ENCODE assay signal across 8 mouse cellular contexts in genomic region chr7:67644833-67645680, GRCm38 (mm10). TPM values are rescaled to one million over a fixed set of nuclear protein-coding genes. Genes with fewer than 3 reads are reported as not detected.
A peak's percentile ranks its signal among the peaks of the same experiment; 100 is the strongest.
DNase-seq lines count a peak whose midpoint lies in the region; ATAC-seq and TF ChIP-seq lines count a peak whose summit lies in the region.

Gene Lrrc28, minus strand, starts transcription at chr7:67645268.

- peak; percentile 85 for DNase-seq in G1E (ENCODE audit: low spot score)
- peak; percentile 98 to 100 for DNase-seq in cerebellum, adult 18-20 months
- peak; percentile 97 to 98 for DNase-seq in heart, postnatal 36 days
- DNase-seq in layer of hippocampus, adult 2 months (ENCODE audit: low spot score in 2 of 2): peak; percentile 98 to 100
- DNase-seq in lung, embryonic 14.5 days: peak; percentile 100
- DNase-seq in thymus, adult 2 months: peak; percentile 99

- intact Hi-C loops in heart, postnatal 36 days (cut with DNase I): loop anchor here (5.0 kb wide), 1 partner anchor 808 kb away; the partner anchor contains the start of gene Adamts17

- peak within 1 kb of the TSS; percentile 87 for H3K27ac ChIP-seq in forebrain, embryonic 16.5 days (ENCODE audit: low read length)
- peak within 1 kb of the TSS; percentile 96 for H3K27ac ChIP-seq in layer of hippocampus, adult 2 months
- peak within 1 kb of the TSS; percentile 85 for H3K27ac ChIP-seq in lung, embryonic 14.5 days (ENCODE audit: low read depth)
- H3K27ac ChIP-seq in olfactory bulb, adult 2 months (ENCODE audit: insufficient read depth, low read depth, low read length): peak within 1 kb of the TSS; percentile 73
- H3K27ac ChIP-seq in thymus, adult 2 months (ENCODE audit: control insufficient read depth, insufficient read depth, low read length): peak within 1 kb of the TSS; percentile 93

- WGBS in forebrain, embryonic 16.5 days: under 1% methylated on average over 50 of the region's 55 CpGs
- WGBS in lung, embryonic 14.5 days: under 1% methylated on average over 55 of the region's 55 CpGs
- WGBS in olfactory bulb, adult 2 months: under 1% methylated on average over 55 of the region's 55 CpGs
- WGBS in thymus, adult 2 months: under 1% methylated on average over 54 of the region's 55 CpGs

- H3K27me3 ChIP-seq in G1E (ENCODE audit: insufficient read depth, low read length): no peaks in the 10 kb centered on the region
- H3K27me3 ChIP-seq in forebrain, embryonic 16.5 days (replicated peaks; ENCODE audit: control insufficient read depth, insufficient read depth, low read length): no peaks in the 10 kb centered on the region
- no peaks in the 10 kb centered on the region for H3K27me3 ChIP-seq in lung, embryonic 14.5 days (ENCODE audit: insufficient read depth, low read length)
- no peaks in the 10 kb centered on the region for H3K27me3 ChIP-seq in thymus, adult 2 months (ENCODE audit: control insufficient read depth, insufficient read depth, low read length)

- TF ChIP-seq POLR2A in olfactory bulb, adult 2 months (IDR thresholded peaks at IDR 0.05; ENCODE audit: insufficient read depth, low read depth, low read length): peak; percentile 89
- peak; percentile 91 for TF ChIP-seq POLR2A in thymus, adult 2 months (IDR thresholded peaks at IDR 0.05; ENCODE audit: control insufficient read depth, extremely low read depth, insufficient read depth, low read length, poor library complexity)

- TF ChIP-seq CTCF in G1E (IDR thresholded peaks at IDR 0.05; ENCODE audit: low read depth, low read length): no peak
- 0 out of 2 replicates have a peak, but pooled peaks have one; percentile 11 for TF ChIP-seq CTCF in layer of hippocampus, adult 2 months (conservative IDR thresholded peaks at IDR 0.05)
- no peak for TF ChIP-seq CTCF in lung, embryonic 14.5 days (IDR thresholded peaks at IDR 0.05; ENCODE audit: low read depth)
- TF ChIP-seq CTCF in olfactory bulb, adult 2 months (IDR thresholded peaks at IDR 0.05; ENCODE audit: insufficient read depth, low read depth, low read length): no peak
- TF ChIP-seq CTCF in thymus, adult 2 months (IDR thresholded peaks at IDR 0.05; ENCODE audit: borderline replicate concordance, control insufficient read depth, extremely low read depth, insufficient read depth, low read length, poor library complexity): peak; percentile 56; the same call in 1 of the 2 replicates

- ATAC-seq in G1E (ENCODE audit: extremely low read depth, insufficient number of reproducible peaks, low FRiP score, poor library complexity, severe bottlenecking): peak; percentile 95
- peak; percentile 99 for ATAC-seq in forebrain, embryonic 16.5 days
- ATAC-seq in lung, embryonic 14.5 days (ENCODE audit: insufficient read depth): peak; percentile 99

- peak within 1 kb of the TSS; percentile 87 for H3K4me3 ChIP-seq in G1E (ENCODE audit: low read depth, low read length)
- H3K4me3 ChIP-seq in forebrain, embryonic 16.5 days (replicated peaks; ENCODE audit: low read length): peak within 1 kb of the TSS; percentile 96
- peak within 1 kb of the TSS; percentile 80 for H3K4me3 ChIP-seq in layer of hippocampus, adult 2 months
- H3K4me3 ChIP-seq in lung, embryonic 14.5 days (ENCODE audit: low read depth, low read length): peak within 1 kb of the TSS; percentile 61
- H3K4me3 ChIP-seq in olfactory bulb, adult 2 months (ENCODE audit: insufficient read depth, low read depth, low read length): peak within 1 kb of the TSS; percentile 73
- peak within 1 kb of the TSS; percentile 86 for H3K4me3 ChIP-seq in thymus, adult 2 months (ENCODE audit: control insufficient read depth, insufficient read depth, low read length)

- H3K4me1 ChIP-seq in G1E (ENCODE audit: insufficient read depth, low read depth, low read length): peaks cover 9% of the 10 kb centered on the region
- peaks cover 26% of the 10 kb centered on the region for H3K4me1 ChIP-seq in forebrain, embryonic 16.5 days (replicated peaks; ENCODE audit: control insufficient read depth, insufficient read depth, low read length)
- 0 out of 2 replicates have a peak, but pooled peaks cover 9% of the 10 kb centered on the region for H3K4me1 ChIP-seq in lung, embryonic 14.5 days (ENCODE audit: insufficient read depth)
- H3K4me1 ChIP-seq in olfactory bulb, adult 2 months (ENCODE audit: control insufficient read depth, insufficient read depth, low read length): peaks cover 6% of the 10 kb centered on the region
- peaks cover 2% of the 10 kb centered on the region; the same call in 1 of the 2 replicates for H3K4me1 ChIP-seq in thymus, adult 2 months (replicated peaks; ENCODE audit: control insufficient read depth, insufficient read depth, low read length)

- H3K9ac ChIP-seq in forebrain, embryonic 16.5 days (replicated peaks; ENCODE audit: low read depth, low read length): peak within 1 kb of the TSS; percentile 87
- peak within 1 kb of the TSS; percentile 71 for H3K9ac ChIP-seq in lung, embryonic 14.5 days

- no peaks in the 10 kb centered on the region for H3K9me3 ChIP-seq in G1E (replicated peaks)
- H3K9me3 ChIP-seq in forebrain, embryonic 16.5 days (ENCODE audit: control insufficient read depth, low read length): no peaks in the 10 kb centered on the region
- H3K9me3 ChIP-seq in lung, embryonic 14.5 days (ENCODE audit: low read depth, low read length): no peaks in the 10 kb centered on the region

- peak within 1 kb of the TSS; percentile 85 for H3K4me2 ChIP-seq in forebrain, embryonic 16.5 days (ENCODE audit: low read length)
- H3K4me2 ChIP-seq in lung, embryonic 14.5 days: peak within 1 kb of the TSS; percentile 72

- peaks cover 10% of the 10 kb centered on the region for H3K36me3 ChIP-seq in G1E (replicated peaks)
- peaks cover 7% of the 10 kb centered on the region; the same call in 1 of the 2 replicates for H3K36me3 ChIP-seq in forebrain, embryonic 16.5 days (ENCODE audit: control insufficient read depth, insufficient read depth)
- H3K36me3 ChIP-seq in lung, embryonic 14.5 days (ENCODE audit: insufficient read depth): no peaks in the 10 kb centered on the region
- 0 out of 2 replicates have a peak, but pooled peaks cover 6% of the 10 kb centered on the region for H3K36me3 ChIP-seq in thymus, adult 2 months (ENCODE audit: control insufficient read depth, insufficient read depth, low read length)

RNA-seq across cellular contexts. Expression of gene Lrrc28, which starts in this region (rescaled TPM):
- total RNA-seq in G1E (2014; fragmentation: Nextera tagmentation) (28.8 and 41.2 TPM in 2 replicates), G1E (2017) (9.3 and 16.6 TPM in 2 replicates)
- polyA plus RNA-seq in G1E (2012): 8.9 and 11.4 TPM in 2 replicates
- 31.9 and 34.3 TPM in 2 replicates for polyA plus RNA-seq in forebrain, embryonic 16.5 days (2015; fragmentation: Nextera tagmentation; extraction: Ambion mirVana)
- total RNA-seq in heart, postnatal 36 days (2021): 10 to 100 TPM; 16.8 to 17.3 TPM
- total RNA-seq in layer of hippocampus, adult 2 months (2021): 10 to 100 TPM; 32.4 to 37.4 TPM
- 16.2 and 16.6 TPM in 2 replicates for polyA plus RNA-seq in lung, embryonic 14.5 days (2014; fragmentation: Nextera tagmentation; extraction: Ambion mirVana)
- not detected in 2 replicates for polyA plus RNA-seq in olfactory bulb, adult 2 months (2012; ENCODE audit: insufficient read depth, insufficient read length, low replicate concordance, missing spikeins)
- 39.2 and 39.4 TPM in 2 replicates for polyA plus RNA-seq in thymus, adult 2 months (2012; rRNA removed)

Comparison
In these comparisons a context has a peak if more than half of its experiments do, and no peak if none do; other contexts are left out.
1. Peak in every context shown above with its lines: DNase-seq, ATAC-seq, H3K4me3 ChIP-seq and H3K27ac ChIP-seq.
2. CTCF ChIP-seq: peak in layer of hippocampus, adult 2 months (single experiment) and thymus, adult 2 months (single experiment); none in G1E (single experiment), lung, embryonic 14.5 days (single experiment) and olfactory bulb, adult 2 months (single experiment).